Mouse (Mus musculus) olfactory bulb, adult 2 months (tissue): ENCODE measurements around the gene Ipcef1.

Experiments used
- CTCF ChIP-seq: fragments of 200-500 bp; IDR thresholded peaks from 2 replicates; pipeline ENCODE4 v1.5.1; 2012; ENCODE audit warnings: low read depth, mild to moderate bottlenecking, low read length, moderate library complexity; ENCODE audit not compliant: insufficient read depth
- POLR2A ChIP-seq: fragments of 200-500 bp; IDR thresholded peaks from 2 replicates; pipeline ENCODE4 v1.6.1; 2012; ENCODE audit warnings: mild to moderate bottlenecking, low read depth, low read length, moderate library complexity; ENCODE audit not compliant: insufficient read depth

- no peak for TF ChIP-seq CTCF
- no peak for TF ChIP-seq POLR2A
These were observed 5.3 kb upstream of the Ipcef1 start for GRCm38 (mm10) chr10:7057546-7057945.
